Mouse (Mus musculus) v-Abl transformed pro-B cells (cell line): ENCODE data around the gene Olfr1462.

Experiments used
- in situ Hi-C, 2 experiments: fragments of 400-800 bp; cut with MboI; formaldehyde crosslinking; loops; one replicate each; pipeline ENCODE4 v1.15.1; 2025; ENCODE audit not compliant: unreplicated experiment in 2 of 2

Gene Olfr1462

GRCm38 (mm10) chr19:13185434-13185833 is at the start of gene Olfr1462:
TSS of gene Olfr1462 (plus strand) at chr19:13185734.
- in situ Hi-C loops, result no loop called here

- in situ Hi-C loops, result no loop called here
These were observed 36.1 kb upstream of the Olfr1462 start, which contains the start of gene Olfr1459 for GRCm38 (mm10) chr19:13149449-13149848. TSS of gene Olfr1459 (minus strand) at chr19:13149549.

- in situ Hi-C loops, result no loop called here
These were observed 22.8 kb upstream of the Olfr1462 start, which contains the start of gene Olfr1461 for GRCm38 (mm10) chr19:13162700-13163099. TSS of gene Olfr1461 (plus strand) at chr19:13163000.

- in situ Hi-C loops, result no loop called here
These were observed 36.1 kb downstream of the Olfr1462 start for GRCm38 (mm10) chr19:13221666-13222065.

DNA sequence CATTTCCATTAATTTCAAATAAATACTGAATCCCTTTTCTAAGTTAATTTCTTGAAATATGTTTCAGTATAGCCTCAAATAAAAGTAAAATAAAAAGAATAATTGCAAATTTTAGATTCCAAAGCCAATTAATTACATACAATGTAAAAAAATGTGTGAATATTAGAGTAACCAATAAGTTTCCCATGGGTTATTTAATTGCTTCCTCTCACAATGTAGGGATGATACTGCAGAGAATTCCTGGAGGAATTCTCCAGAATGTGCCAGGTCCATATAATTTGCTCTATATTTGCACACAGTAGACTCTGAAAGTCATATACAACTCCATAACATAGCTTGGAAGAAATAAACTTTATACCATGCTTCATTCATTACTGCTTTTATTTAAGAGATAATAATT is 45.5 kb downstream of the Olfr1462 start, which contains the start of gene Olfr1463:
Gene Olfr1463, plus strand, starts transcription at position 301 of the 400 bp plus-strand sequence.
- in situ Hi-C loops, result no loop called here
